Mouse (Mus musculus) spleen, postnatal 14 days (tissue): Measurements from ENCODE around the gene Prkaca.
"Not testable (repeated sequence)": the region's sequence is repeated elsewhere in the genome, so short reads cannot be mapped to it uniquely, and the experiment has no call there.

Source experiments
- DNase-seq, 2 experiments: peaks; one replicate each; pipeline ENCODE4 v3.0.0; 2021 to 2022; ENCODE audit warnings: low spot score in 2 of 2

Prkaca gene

GRCm38 (mm10) chr8:84001281-84002000 is 28.6 kb downstream of the Prkaca start, which contains the start of gene 1700067K01Rik:
Gene 1700067K01Rik, plus strand, starts transcription at chr8:84001502.
- no peak for DNase-seq

GRCm38 (mm10) chr8:84002957-84003611 is 30.3 kb downstream of the Prkaca start:
- no peak for DNase-seq

GRCm38 (mm10) chr8:84003612-84004246 is 30.9 kb downstream of the Prkaca start:
- DNase-seq, result no peak

- DNase-seq, result peak; percentile 87 to 92
These were observed 31.9 kb downstream of the Prkaca start for GRCm38 (mm10) chr8:84004533-84005201.

GRCm38 (mm10) chr8:84005502-84005901 is 32.7 kb downstream of the Prkaca start:
- not testable (repeated sequence) for DNase-seq

- no peak for DNase-seq
These were observed 35.6 kb downstream of the Prkaca start for GRCm38 (mm10) chr8:84008362-84008761.

GRCm38 (mm10) chr8:84009876-84010275 is 37.1 kb downstream of the Prkaca start:
- DNase-seq, result peak; percentile 63 to 78

- DNase-seq, result peak; percentile 48 to 63
These were observed 38.1 kb downstream of the Prkaca start for GRCm38 (mm10) chr8:84010625-84011611.

GRCm38 (mm10) chr8:84011705-84012498 is 39.1 kb downstream of the Prkaca start, which contains the start of gene 2210011C24Rik:
Gene 2210011C24Rik, minus strand, starts transcription at chr8:84012171.
- DNase-seq, result no peak

- no peak for DNase-seq
These were observed 39.8 kb downstream of the Prkaca start for GRCm38 (mm10) chr8:84012499-84013165.

GRCm38 (mm10) chr8:84015833-84016232 is 43.0 kb downstream of the Prkaca start:
- no peak for DNase-seq

GRCm38 (mm10) chr8:84019738-84020137 is 46.9 kb downstream of the Prkaca start:
- DNase-seq, result no peak

GRCm38 (mm10) chr8:84021096-84021495 is 48.3 kb downstream of the Prkaca start, which contains the start of gene Palm3:
Gene Palm3, plus strand, starts transcription at chr8:84021471.
- no peak for DNase-seq

- no peak for DNase-seq
These were observed 48.8 kb downstream of the Prkaca start for GRCm38 (mm10) chr8:84021569-84021968.

GRCm38 (mm10) chr8:84023085-84023484 is 50.3 kb downstream of the Prkaca start:
- no peak for DNase-seq

- no peak for DNase-seq
These were observed 50.8 kb downstream of the Prkaca start for GRCm38 (mm10) chr8:84023631-84024030.

- DNase-seq, result peak in 1 of 2 experiments; percentile 53
These were observed 51.4 kb downstream of the Prkaca start for GRCm38 (mm10) chr8:84024171-84024570.

GRCm38 (mm10) chr8:84025863-84026262 is 53.1 kb downstream of the Prkaca start:
- no peak for DNase-seq

- peak in 1 of 2 experiments; percentile 50 for DNase-seq
These were observed 54.7 kb downstream of the Prkaca start for GRCm38 (mm10) chr8:84027449-84027848.
